Mouse (Mus musculus) testis, adult 2 months (tissue): ENCODE measurements around the gene Ago1.

Experiments used
- CTCF ChIP-seq: fragments of 200-500 bp; IDR thresholded peaks from 2 replicates; pipeline ENCODE4 v1.5.1; 2012; ENCODE audit warnings: low read depth, mild to moderate bottlenecking, inconsistent platforms, low read length, moderate library complexity; ENCODE audit not compliant: control insufficient read depth, insufficient read depth, insufficient replicate concordance
- POLR2A ChIP-seq: fragments of 200-500 bp; IDR thresholded peaks from 2 replicates; pipeline ENCODE4 v1.6.1; 2012; ENCODE audit warnings: low read depth, mild to moderate bottlenecking, inconsistent platforms, low read length, moderate library complexity; ENCODE audit not compliant: control insufficient read depth

DNA sequence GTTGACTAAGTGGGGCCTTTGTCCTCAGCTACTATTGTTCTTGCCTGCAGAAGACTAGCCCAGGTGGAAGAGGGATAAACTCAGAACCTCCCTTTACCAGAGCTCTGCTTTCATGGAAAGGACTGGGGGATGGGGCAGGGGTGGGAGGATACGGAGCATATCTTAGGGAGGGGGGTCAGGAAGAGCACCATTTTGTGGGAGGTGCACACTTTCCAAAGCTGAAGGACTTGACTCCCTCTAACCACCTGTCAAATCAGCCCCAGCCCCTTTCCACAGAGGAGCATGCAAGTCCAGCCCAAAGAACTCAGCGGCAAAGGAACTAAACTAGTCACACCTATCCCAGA is 3.5 kb downstream of the Ago1 start:
- TF ChIP-seq POLR2A = no peak
- TF ChIP-seq CTCF = no peak
